Mouse (Mus musculus): ENCODE data around the gene Cabp4.

DNA sequence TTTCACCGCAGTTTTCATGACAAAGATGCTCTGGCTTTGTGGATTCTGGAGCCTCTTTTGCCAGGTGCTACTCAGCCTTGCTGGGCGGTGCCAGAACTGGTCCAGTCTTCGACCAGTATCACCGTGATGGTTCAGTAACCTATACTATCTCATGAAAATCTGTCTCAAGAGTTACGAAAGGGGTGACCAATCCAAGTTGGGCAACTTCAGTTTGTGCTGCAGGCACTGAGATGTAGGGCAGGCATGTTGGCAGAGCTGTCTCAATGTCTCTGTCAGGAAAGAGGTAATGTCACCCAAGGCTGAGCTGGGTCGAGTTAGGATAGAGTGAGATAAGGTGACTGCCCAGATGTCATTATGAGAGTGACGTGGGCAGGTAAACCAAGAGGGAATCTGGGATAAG is 36.6 kb upstream of the Cabp4 start:
- TF ChIP-seq CTCF (IDR thresholded peaks at IDR 0.05; ENCODE audit: low read depth) = no peak
- TF ChIP-seq EP300 (IDR thresholded peaks at IDR 0.05; ENCODE audit: low read depth) = no peak
